In genomic region chr19:59169143-59169935, GRCm38 (mm10) we compare ENCODE assay signal across 8 mouse cellular contexts. TPM values are rescaled to one million over a fixed set of nuclear protein-coding genes. Genes with fewer than 3 reads are reported as not detected.
DNase-seq lines count a peak whose midpoint lies in the region; ATAC-seq lines count a peak whose summit lies in the region.

No protein-coding gene starts in this region.

- peaks cover 22% of the 10 kb centered on the region for H3K4me1 ChIP-seq in kidney, embryonic 14.5 days (ENCODE audit: control insufficient read depth, insufficient read depth, low read length)
- H3K4me1 ChIP-seq in hindbrain, embryonic 16.5 days (ENCODE audit: control insufficient read depth, insufficient read depth, low read depth, low read length) = peaks cover 18% of the 10 kb centered on the region

- H3K9ac ChIP-seq in kidney, embryonic 14.5 days (ENCODE audit: low read depth, low read length) = no peak overlapping the region
- H3K9ac ChIP-seq in hindbrain, embryonic 16.5 days (ENCODE audit: low read depth, low read length) = no peak overlapping the region

- no peaks in the 10 kb centered on the region for H3K36me3 ChIP-seq in kidney, embryonic 14.5 days (ENCODE audit: control insufficient read depth, insufficient read depth, low read length)
- no peaks in the 10 kb centered on the region for H3K36me3 ChIP-seq in hindbrain, embryonic 16.5 days (ENCODE audit: control insufficient read depth, insufficient read depth, low read length)

- WGBS in kidney, embryonic 14.5 days = under 1% methylated on average over 65 of the region's 65 CpGs
- under 1% methylated on average over 56 of the region's 65 CpGs for WGBS in hindbrain, embryonic 16.5 days

- peaks cover 98% of the 10 kb centered on the region for H3K27me3 ChIP-seq in kidney, embryonic 14.5 days (ENCODE audit: control insufficient read depth, insufficient read depth, low read length)
- peaks cover 52% of the 10 kb centered on the region for H3K27me3 ChIP-seq in hindbrain, embryonic 16.5 days (replicated peaks; ENCODE audit: control insufficient read depth, insufficient read depth, low read length)

- peak overlapping the region; percentile 28 for H3K4me3 ChIP-seq in kidney, embryonic 14.5 days (ENCODE audit: low read length)
- H3K4me3 ChIP-seq in hindbrain, embryonic 16.5 days (ENCODE audit: low read length) = peak overlapping the region; percentile 24; the same call in 1 of the 2 replicates

- no peaks in the 10 kb centered on the region for H3K9me3 ChIP-seq in kidney, embryonic 14.5 days (ENCODE audit: control insufficient read depth, low read length)
- no peaks in the 10 kb centered on the region for H3K9me3 ChIP-seq in hindbrain, embryonic 16.5 days (ENCODE audit: control insufficient read depth, low read length)

- no peak overlapping the region for H3K27ac ChIP-seq in kidney, embryonic 14.5 days (ENCODE audit: low read depth, low read length)
- no peak overlapping the region for H3K27ac ChIP-seq in hindbrain, embryonic 16.5 days (ENCODE audit: low read depth, low read length)

- DNase-seq in kidney, adult 9 months = no peak
- DNase-seq in embryo, embryonic 9.5 days (ENCODE audit: extremely low spot score) = peak; percentile 65
- DNase-seq in neural tube, embryonic 10.5 days (ENCODE audit: extremely low spot score, low spot score) = peak; percentile 69
- DNase-seq in frontal cortex, postnatal 36 days (ENCODE audit: low spot score in 2 of 2) = no peak
- DNase-seq in ovary, postnatal 36 days (ENCODE audit: low spot score) = no peak
- DNase-seq in cerebellum, adult 11-12 months = no peak

- ATAC-seq in kidney, embryonic 14.5 days (ENCODE audit: low FRiP score, low TSS enrichment) = peak; percentile 51; the same call in 1 of the 2 replicates
- ATAC-seq in hindbrain, embryonic 16.5 days = no peak

- H3K4me2 ChIP-seq in kidney, embryonic 14.5 days (replicated peaks; ENCODE audit: low read depth, low read length) = peak overlapping the region; percentile 29
- peak overlapping the region; percentile 42 for H3K4me2 ChIP-seq in hindbrain, embryonic 16.5 days (ENCODE audit: low read length)

RNA-seq across cellular contexts. Expression of gene Vax1, which starts 0.5 kb away (rescaled TPM):
- polyA plus RNA-seq in kidney, embryonic 14.5 days (2014; fragmentation: Nextera tagmentation; extraction: Ambion mirVana) = not detected in 2 replicates
- 0.31 TPM in 1 of 2 replicates, not detected in the other for polyA plus RNA-seq in hindbrain, embryonic 16.5 days (2015; fragmentation: Nextera tagmentation; extraction: Ambion mirVana)

RNA-seq across cellular contexts. Expression of gene Kcnk18, which starts 49.7 kb away (rescaled TPM):
- polyA plus RNA-seq in kidney, embryonic 14.5 days (2014; fragmentation: Nextera tagmentation; extraction: Ambion mirVana) = not detected in 2 replicates
- polyA plus RNA-seq in hindbrain, embryonic 16.5 days (2015; fragmentation: Nextera tagmentation; extraction: Ambion mirVana) = 0.05 and 0.11 TPM in 2 replicates

Comparison
In these comparisons a context has a peak if more than half of its experiments do, and no peak if none do; other contexts are left out.
1. DNase-seq: peak in embryo, embryonic 9.5 days (single experiment) and neural tube, embryonic 10.5 days (single experiment); none in kidney, adult 9 months (single experiment), frontal cortex, postnatal 36 days (0 of 2), ovary, postnatal 36 days (single experiment) and cerebellum, adult 11-12 months (single experiment).